Mouse (Mus musculus) myocyte (in vitro differentiated cells): ENCODE data around the gene Trmt61a.

Experiments
- CEBPB ChIP-seq: IDR thresholded peaks from 2 replicates; pipeline ENCODE4 v1.6.1; 2011; ENCODE audit warnings: mild to moderate bottlenecking, moderate library complexity; ENCODE audit not compliant: poor library complexity, insufficient read depth, severe bottlenecking
- E2F4 ChIP-seq: IDR thresholded peaks from one replicate; pipeline ENCODE4 v1.6.1; 2011; ENCODE audit warnings: mild to moderate bottlenecking, control low read depth, moderate library complexity; ENCODE audit not compliant: insufficient read depth
- MAX ChIP-seq: IDR thresholded peaks from one replicate; pipeline ENCODE4 v1.6.1; 2011; ENCODE audit warnings: low read depth, mild to moderate bottlenecking, control low read depth
- MYOG ChIP-seq, 3 experiments: IDR thresholded peaks; one replicate each; pipeline ENCODE4 v1.6.1; 2011; ENCODE audit warnings: control low read depth in 2 of 3, low read depth in 2 of 3, mild to moderate bottlenecking in 2 of 3; ENCODE audit not compliant: insufficient read length in 2 of 3, control insufficient read depth in 1 of 3, insufficient read depth in 1 of 3
- POLR2A ChIP-seq: IDR thresholded peaks from one replicate; pipeline ENCODE4 v1.6.1; 2011; ENCODE audit warnings: low read depth, mild to moderate bottlenecking, control low read depth, moderate library complexity; ENCODE audit not compliant: insufficient read length
- POLR2AphosphoS2 ChIP-seq: IDR thresholded peaks from one replicate; pipeline ENCODE4 v1.6.1; 2011; ENCODE audit warnings: low read depth, control low read depth; ENCODE audit not compliant: insufficient read length
- REST ChIP-seq: IDR thresholded peaks from one replicate; pipeline ENCODE4 v1.6.1; 2011; ENCODE audit warnings: mild to moderate bottlenecking, control low read depth, moderate library complexity; ENCODE audit not compliant: insufficient read depth, insufficient read length
- SRF ChIP-seq: IDR thresholded peaks from one replicate; pipeline ENCODE4 v1.6.1; 2011; ENCODE audit warnings: low read depth; ENCODE audit not compliant: control insufficient read depth, insufficient read length
- TCF12 ChIP-seq: IDR thresholded peaks from one replicate; pipeline ENCODE4 v1.6.1; 2011; ENCODE audit warnings: mild to moderate bottlenecking, control low read depth; ENCODE audit not compliant: poor library complexity, insufficient read depth, severe bottlenecking
- TCF3 ChIP-seq: IDR thresholded peaks from one replicate; pipeline ENCODE4 v1.6.1; 2011; ENCODE audit warnings: low read depth, control low read depth; ENCODE audit not compliant: insufficient read length
- USF1 ChIP-seq: IDR thresholded peaks from one replicate; pipeline ENCODE4 v1.6.1; 2011; ENCODE audit warnings: low read depth, mild to moderate bottlenecking, control low read depth, moderate library complexity

- peak; percentile 46 for TF ChIP-seq POLR2A
- no peak for TF ChIP-seq USF1
- TF ChIP-seq POLR2AphosphoS2 = peak; percentile 64
- no peak for TF ChIP-seq REST
- no peak for TF ChIP-seq E2F4
- peak in 1 of 3 experiments; percentile 20 for TF ChIP-seq MYOG (IDR thresholded peaks at IDR 0.05; ENCODE audit: control insufficient read depth in 1 of 3, insufficient read depth in 1 of 3, insufficient read length in 2 of 3, low read depth in 2 of 3)
- TF ChIP-seq TCF12 = no peak
- no peak for TF ChIP-seq CEBPB
- no peak for TF ChIP-seq MAX
- no peak for TF ChIP-seq TCF3
- TF ChIP-seq SRF = no peak
Measured at GRCm38 (mm10) chr12:111668457-111668912, 9.4 kb upstream of the Trmt61a start.
